Mouse (Mus musculus) yolk sac, embryonic 10.5 days (tissue): ENCODE measurements around the gene Cyp17a1.

ENCODE experiments used
- DNase-seq: peaks from one replicate; pipeline ENCODE4 v3.0.0-alpha.2; 2017; ENCODE audit warnings: low spot score

Gene Cyp17a1

GRCm38 (mm10) chr19:46617361-46617760, 55.6 kb downstream of the Cyp17a1 start:
- no peak for DNase-seq
